Mouse (Mus musculus) heart, adult 11 months (tissue): ENCODE results near the gene Shroom1.

Experiments used
- DNase-seq: peaks from one replicate; pipeline ENCODE4 v3.0.0; 2022

Shroom1 gene

DNA sequence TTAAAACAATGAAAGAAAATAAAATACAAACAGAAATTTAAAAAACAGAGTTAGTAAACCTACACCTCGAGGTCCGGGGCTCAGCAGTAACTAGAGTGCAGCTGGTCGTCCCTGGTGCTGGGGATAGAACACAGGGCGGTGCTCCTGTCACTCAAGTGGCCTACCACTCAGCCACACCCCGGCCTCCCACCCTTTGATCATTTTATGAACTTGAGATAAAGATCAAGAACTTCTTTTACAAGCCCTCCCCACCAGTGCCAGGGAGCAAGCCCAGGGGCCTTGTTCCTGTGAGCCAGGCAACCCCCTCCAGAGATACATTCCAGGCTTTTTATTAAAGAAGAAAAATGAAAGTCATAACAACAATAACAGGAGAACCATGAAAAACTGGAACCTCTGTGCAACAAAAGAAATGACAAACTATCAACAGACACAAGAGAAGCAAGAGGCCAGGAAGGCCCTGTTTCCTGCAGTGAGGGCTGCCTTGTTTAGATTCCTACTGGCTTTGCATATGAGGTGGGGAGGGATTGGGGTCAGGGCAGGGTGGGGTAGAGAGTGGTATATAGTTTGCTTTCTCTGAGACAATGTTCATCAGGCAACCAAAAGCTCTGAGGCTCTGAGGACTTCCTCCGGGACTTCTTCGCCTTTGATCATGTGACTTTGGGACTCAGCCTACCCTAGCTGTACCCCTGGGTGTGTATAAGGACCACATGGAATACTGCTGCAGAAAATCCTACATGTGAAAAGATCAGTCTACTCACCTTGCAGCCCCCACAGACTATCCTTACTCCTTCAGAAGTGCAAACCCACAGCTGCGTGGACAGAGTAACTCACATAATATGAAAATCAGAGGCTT is 60.0 kb downstream of the Shroom1 start:
- DNase-seq = peak; percentile 81
